Mouse (Mus musculus): ENCODE results near the gene Cisd3. TPM values are rescaled to one million over a fixed set of nuclear protein-coding genes. Genes with fewer than 3 reads are reported as not detected.

Cisd3 gene
- polyA plus RNA-seq, 1 experiment from 2014 or later: 59.1 TPM

DNA sequence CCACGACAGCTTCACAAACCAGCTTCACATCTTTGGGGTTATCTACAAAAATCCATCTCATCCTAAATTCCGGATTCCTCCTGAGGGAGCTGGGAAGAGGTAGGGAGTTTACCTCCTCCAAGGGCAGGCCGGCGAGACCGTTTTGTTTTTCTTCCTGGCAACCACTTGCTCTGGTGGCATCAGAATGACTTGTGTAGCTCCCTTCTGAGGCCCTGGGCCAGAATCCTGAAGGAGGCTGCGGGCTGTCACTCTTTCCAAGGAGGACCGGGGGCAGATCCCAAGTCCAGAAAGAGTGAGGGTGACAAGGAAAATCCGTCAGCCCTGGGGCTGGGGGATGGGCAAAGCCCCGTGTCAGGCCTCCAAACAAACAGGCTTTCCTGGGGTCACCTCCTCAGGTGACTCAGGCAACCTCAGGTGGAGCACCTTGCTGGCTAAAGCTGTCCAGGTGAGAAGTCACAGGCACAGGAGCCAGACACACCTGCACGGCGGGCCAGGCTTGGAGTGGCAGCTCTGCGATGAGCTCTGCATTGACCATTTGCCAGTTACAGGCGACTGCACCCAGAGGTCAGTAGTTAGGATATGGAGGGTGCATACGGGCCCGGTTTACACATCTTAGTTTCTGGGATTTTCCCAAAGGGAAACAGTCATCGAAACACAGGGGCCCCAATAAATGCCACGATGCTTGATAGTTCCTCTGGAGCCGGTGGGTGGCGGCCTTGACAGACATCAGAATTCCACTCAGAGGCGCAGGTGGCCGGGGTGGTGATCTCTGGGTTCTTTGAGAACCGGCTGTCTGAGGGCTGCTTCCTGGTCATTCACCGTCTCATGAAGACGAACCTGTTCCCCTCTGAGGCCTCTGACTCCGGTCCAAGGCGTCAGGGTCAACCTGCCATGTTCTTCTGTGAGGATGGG, 32.0 kb downstream of the Cisd3 start:
- ATAC-seq (no peak), DNase-seq (ENCODE audit: low spot score) (no peak)
- H3K27ac ChIP-seq (ENCODE audit: low read length): no peak overlapping the region
- H3K9ac ChIP-seq (replicated peaks; ENCODE audit: low read depth): no peak overlapping the region
- WGBS: 79% methylated on average over 26 of the region's 26 CpGs
- H3K4me2 ChIP-seq (replicated peaks; ENCODE audit: low read depth, low read length): no peak overlapping the region
- H3K4me1 ChIP-seq (ENCODE audit: insufficient read depth, low read depth, low read length): no peaks in the 10 kb centered on the region
- H3K27me3 ChIP-seq (replicated peaks; ENCODE audit: insufficient read depth, low read length): no peaks in the 10 kb centered on the region
- no peak overlapping the region for H3K4me3 ChIP-seq (ENCODE audit: low read depth, low read length)
- H3K36me3 ChIP-seq (ENCODE audit: insufficient read depth, low read length): peaks cover 31% of the 10 kb centered on the region
- H3K9me3 ChIP-seq (ENCODE audit: low read length): no peaks in the 10 kb centered on the region
- TF ChIP-seq EP300 (IDR thresholded peaks at IDR 0.05): no peak
- TF ChIP-seq CTCF (IDR thresholded peaks at IDR 0.05): no peak

DNA sequence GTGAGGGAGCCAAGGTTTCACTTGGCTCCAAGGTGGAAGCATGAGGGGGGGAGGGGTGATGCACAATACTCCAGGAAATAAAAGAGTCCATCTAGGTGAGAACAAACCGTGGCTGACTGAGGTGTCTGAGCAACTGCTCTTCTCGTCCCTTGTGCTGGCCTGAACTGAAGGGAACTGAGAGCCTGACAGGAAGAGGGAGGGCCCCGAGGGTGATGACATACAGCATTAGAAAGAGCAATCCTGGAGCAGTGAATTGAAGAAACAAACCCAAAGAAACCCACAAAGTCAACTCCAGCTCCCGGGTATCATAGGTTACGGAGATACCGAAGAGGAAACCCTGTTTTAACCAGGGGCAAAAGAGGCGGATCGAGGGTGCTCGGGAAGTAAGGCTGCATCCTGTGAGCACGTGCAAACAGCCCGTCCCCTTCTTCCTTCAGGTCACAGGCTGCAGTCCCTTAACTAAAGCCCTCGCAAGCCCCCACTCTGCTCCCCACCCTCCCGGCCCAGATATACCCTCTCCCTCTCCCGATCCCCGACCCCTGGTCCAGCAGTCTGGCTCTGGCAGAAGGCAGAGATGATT, 32.7 kb downstream of the Cisd3 start:
- 60% methylated on average over 14 of the region's 15 CpGs for WGBS
- Histone ChIP-seq H3K27me3 (replicated peaks; ENCODE audit: insufficient read depth, low read length) (no peaks in the 10 kb centered on the region), H3K4me2 (replicated peaks; ENCODE audit: low read depth, low read length) (no peak overlapping the region), H3K9me3 (ENCODE audit: low read length) (no peaks in the 10 kb centered on the region), H3K9ac (replicated peaks; ENCODE audit: low read depth) (no peak overlapping the region), H3K4me1 (ENCODE audit: insufficient read depth, low read depth, low read length) (no peaks in the 10 kb centered on the region), H3K4me3 (ENCODE audit: low read depth, low read length) (no peak overlapping the region), H3K27ac (ENCODE audit: low read length) (no peak overlapping the region), H3K36me3 (ENCODE audit: insufficient read depth, low read length) (peaks cover 34% of the 10 kb centered on the region)
- no peak for TF ChIP-seq EP300 (IDR thresholded peaks at IDR 0.05)
- no peak for TF ChIP-seq CTCF (IDR thresholded peaks at IDR 0.05)
- DNase-seq (ENCODE audit: low spot score) (peak; percentile 26), ATAC-seq (0 out of 2 replicates have a peak, but pooled peaks have one; percentile 10)

DNA sequence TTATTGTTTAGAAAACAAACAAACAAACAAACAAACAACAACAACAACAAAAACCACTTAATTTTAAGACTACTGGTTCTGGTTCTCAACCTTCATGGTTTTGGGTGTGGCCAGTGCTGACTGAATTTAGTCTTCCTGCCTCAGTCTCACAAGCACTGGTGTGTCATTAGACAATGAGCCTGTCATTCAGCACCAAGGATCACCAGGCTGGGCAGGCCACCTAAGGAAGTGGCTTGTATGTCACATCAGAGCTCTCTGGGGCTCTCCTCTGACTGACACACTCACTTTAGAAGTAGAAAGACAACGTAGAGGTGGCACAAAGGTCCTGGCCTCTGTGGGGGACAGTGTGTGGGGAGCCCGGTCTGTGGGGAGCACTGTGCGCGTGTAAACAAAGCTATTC, 33.4 kb downstream of the Cisd3 start:
- Histone ChIP-seq H3K36me3 (ENCODE audit: insufficient read depth, low read length) (peaks cover 36% of the 10 kb centered on the region), H3K4me2 (replicated peaks; ENCODE audit: low read depth, low read length) (no peak overlapping the region)
- WGBS: 81% methylated on average over 4 of the region's 4 CpGs

DNA sequence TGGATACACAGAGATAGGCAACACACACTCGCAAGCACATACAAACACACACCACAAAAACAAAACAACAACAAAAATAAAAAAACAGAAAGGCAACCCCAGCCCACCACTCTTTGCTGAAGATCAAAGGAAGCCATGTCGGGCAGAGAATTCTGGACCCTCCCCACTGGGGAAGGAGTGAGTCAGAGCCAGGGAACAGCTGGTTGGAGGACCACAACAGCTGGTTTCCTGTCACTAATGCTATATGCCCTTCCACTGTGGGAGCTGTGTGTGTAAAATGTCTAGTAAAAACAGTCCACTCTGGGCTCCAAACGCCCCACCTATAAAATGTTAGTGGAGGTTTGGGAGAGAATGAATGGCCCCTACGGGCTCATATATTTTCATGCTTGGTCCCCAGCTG, 35.7 kb downstream of the Cisd3 start:
- H3K27me3 ChIP-seq (replicated peaks; ENCODE audit: insufficient read depth, low read length): no peaks in the 10 kb centered on the region
- no peaks in the 10 kb centered on the region for H3K4me1 ChIP-seq (ENCODE audit: insufficient read depth, low read depth, low read length)
- no peak overlapping the region for H3K9ac ChIP-seq (replicated peaks; ENCODE audit: low read depth)
- DNase-seq (ENCODE audit: low spot score) (no peak), ATAC-seq (no peak)
- TF ChIP-seq EP300 (IDR thresholded peaks at IDR 0.05) (no peak), CTCF (IDR thresholded peaks at IDR 0.05) (no peak)
- WGBS: 88% methylated on average over 4 of the region's 4 CpGs
- H3K9me3 ChIP-seq (ENCODE audit: low read length): no peaks in the 10 kb centered on the region
- H3K36me3 ChIP-seq (ENCODE audit: insufficient read depth, low read length): peaks cover 45% of the 10 kb centered on the region
- no peak overlapping the region for H3K27ac ChIP-seq (ENCODE audit: low read length)
- no peak overlapping the region for H3K4me3 ChIP-seq (ENCODE audit: low read depth, low read length)
- H3K4me2 ChIP-seq (replicated peaks; ENCODE audit: low read depth, low read length): no peak overlapping the region

More for the DNA sequence above, 33.4 kb downstream of the Cisd3 start:
- TF ChIP-seq EP300 (IDR thresholded peaks at IDR 0.05) (no peak), CTCF (IDR thresholded peaks at IDR 0.05) (no peak)
- no peaks in the 10 kb centered on the region for H3K4me1 ChIP-seq (ENCODE audit: insufficient read depth, low read depth, low read length)
- H3K4me3 ChIP-seq (ENCODE audit: low read depth, low read length): no peak overlapping the region
- H3K9me3 ChIP-seq (ENCODE audit: low read length): no peaks in the 10 kb centered on the region
- DNase-seq (ENCODE audit: low spot score) (no peak), ATAC-seq (no peak)
- H3K27ac ChIP-seq (ENCODE audit: low read length): no peak overlapping the region
- H3K27me3 ChIP-seq (replicated peaks; ENCODE audit: insufficient read depth, low read length): no peaks in the 10 kb centered on the region
- no peak overlapping the region for H3K9ac ChIP-seq (replicated peaks; ENCODE audit: low read depth)

GRCm38 (mm10) chr11:97723709-97724108, 38.1 kb downstream of the Cisd3 start:
- Histone ChIP-seq H3K27me3 (replicated peaks; ENCODE audit: insufficient read depth, low read length) (no peaks in the 10 kb centered on the region), H3K9ac (replicated peaks; ENCODE audit: low read depth) (no peak overlapping the region), H3K4me1 (ENCODE audit: insufficient read depth, low read depth, low read length) (no peaks in the 10 kb centered on the region), H3K4me2 (replicated peaks; ENCODE audit: low read depth, low read length) (no peak overlapping the region), H3K4me3 (ENCODE audit: low read depth, low read length) (no peak overlapping the region), H3K27ac (ENCODE audit: low read length) (no peak overlapping the region), H3K36me3 (ENCODE audit: insufficient read depth, low read length) (peaks cover 48% of the 10 kb centered on the region), H3K9me3 (ENCODE audit: low read length) (no peaks in the 10 kb centered on the region)
- peak; percentile 63 for ATAC-seq
- WGBS: 54% methylated on average over 7 of the region's 7 CpGs
- DNase-seq (ENCODE audit: low spot score): peak; percentile 26
- TF ChIP-seq CTCF (IDR thresholded peaks at IDR 0.05): no peak
- TF ChIP-seq EP300 (IDR thresholded peaks at IDR 0.05): no peak

DNA sequence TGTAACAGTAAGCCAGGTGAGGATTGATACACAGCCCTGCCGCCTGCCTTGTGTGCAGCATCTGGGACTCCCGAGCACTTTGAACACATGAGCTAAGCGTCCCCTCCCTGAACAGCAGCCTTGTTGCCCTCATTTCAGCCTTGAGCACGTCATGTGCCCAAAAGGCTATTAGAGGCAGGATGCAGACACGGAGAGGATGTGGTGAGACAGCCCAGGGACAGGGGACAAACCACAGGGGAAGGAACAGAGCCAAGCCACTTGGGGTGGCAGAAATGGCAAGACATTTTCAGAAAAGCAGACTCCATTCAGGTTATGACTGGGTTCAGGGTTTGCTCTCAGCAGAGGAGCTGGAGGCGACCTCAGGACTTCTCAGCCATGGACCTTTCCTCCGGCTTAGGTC, 42.7 kb downstream of the Cisd3 start:
- TF ChIP-seq EP300 (IDR thresholded peaks at IDR 0.05) (no peak), CTCF (IDR thresholded peaks at IDR 0.05) (no peak)
- DNase-seq (ENCODE audit: low spot score) (peak; percentile 25), ATAC-seq (0 out of 2 replicates have a peak, but pooled peaks have one; percentile 26)
- Histone ChIP-seq H3K36me3 (ENCODE audit: insufficient read depth, low read length) (peaks cover 14% of the 10 kb centered on the region; the same call in 1 of the 2 replicates), H3K27me3 (replicated peaks; ENCODE audit: insufficient read depth, low read length) (no peaks in the 10 kb centered on the region), H3K4me3 (ENCODE audit: low read depth, low read length) (no peak overlapping the region), H3K4me1 (ENCODE audit: insufficient read depth, low read depth, low read length) (no peaks in the 10 kb centered on the region), H3K9ac (replicated peaks; ENCODE audit: low read depth) (no peak overlapping the region), H3K27ac (ENCODE audit: low read length) (no peak overlapping the region), H3K4me2 (replicated peaks; ENCODE audit: low read depth, low read length) (no peak overlapping the region), H3K9me3 (ENCODE audit: low read length) (no peaks in the 10 kb centered on the region)
- 67% methylated on average over 7 of the region's 7 CpGs for WGBS

Data from lung, postnatal 0 days (tissue).